Mouse (Mus musculus): ENCODE measurements at regions not wholly inside any gene's neighbourhood (a gene's known extent, or its start where the extent isn't known, plus 50 kb on each side); places are given as distances from the start of the nearest gene placed in this dataset.

GRCm38 (mm10) chr11:114313652-114314051 lies 246.8 kb upstream of the Sdk2 start:
- TF ChIP-seq CTCF (IDR thresholded peaks at IDR 0.05; ENCODE audit: borderline replicate concordance, insufficient read depth, low read depth, low read length) = no peak
- TF ChIP-seq POLR2A (IDR thresholded peaks at IDR 0.05; ENCODE audit: borderline replicate concordance, insufficient read depth, low read length) = no peak

Data from cerebellum, adult 2 months (tissue).